In genomic region chr11:98795714-98796514, GRCm38 (mm10) we compare ENCODE assay signal across 8 mouse cellular contexts. TPM values are rescaled to one million over a fixed set of nuclear protein-coding genes. Genes with fewer than 3 reads are reported as not detected.
DNase-seq lines count a peak whose midpoint lies in the region; ATAC-seq lines count a peak whose summit lies in the region.

No protein-coding gene starts in this region.

- H3K27me3 ChIP-seq in limb, embryonic 12.5 days: no peaks in the 10 kb centered on the region
- H3K27me3 ChIP-seq in midbrain, embryonic 13.5 days: no peaks in the 10 kb centered on the region

- peaks cover 34% of the 10 kb centered on the region for H3K36me3 ChIP-seq in limb, embryonic 12.5 days
- H3K36me3 ChIP-seq in midbrain, embryonic 13.5 days: peaks cover 20% of the 10 kb centered on the region

- peaks cover 29% of the 10 kb centered on the region for H3K4me1 ChIP-seq in limb, embryonic 12.5 days (replicated peaks)
- peaks cover 53% of the 10 kb centered on the region for H3K4me1 ChIP-seq in midbrain, embryonic 13.5 days (replicated peaks)

- H3K9me3 ChIP-seq in limb, embryonic 12.5 days: no peaks in the 10 kb centered on the region
- H3K9me3 ChIP-seq in midbrain, embryonic 13.5 days: no peaks in the 10 kb centered on the region

- peak overlapping the region; percentile 99 for H3K4me2 ChIP-seq in limb, embryonic 12.5 days
- peak overlapping the region; percentile 99 for H3K4me2 ChIP-seq in midbrain, embryonic 13.5 days (replicated peaks)

- DNase-seq in frontal cortex, postnatal 14 days (ENCODE audit: low spot score in 2 of 2): no peak
- peak; percentile 58 to 66 for DNase-seq in adrenal gland, postnatal 36 days
- peak; percentile 65 for DNase-seq in heart, postnatal 4 days
- peak; percentile 78 for DNase-seq in testis, postnatal 10 days (ENCODE audit: low spot score)

- H3K4me3 ChIP-seq in limb, embryonic 12.5 days (replicated peaks): peak overlapping the region; percentile 100
- H3K4me3 ChIP-seq in midbrain, embryonic 13.5 days (replicated peaks): peak overlapping the region; percentile 100

- peak overlapping the region; percentile 100 for H3K27ac ChIP-seq in limb, embryonic 12.5 days
- H3K27ac ChIP-seq in midbrain, embryonic 13.5 days: peak overlapping the region; percentile 100

- ATAC-seq in frontal cortex, adult (ENCODE audit: low TSS enrichment): 0 out of 2 replicates have a peak, but pooled peaks have one; percentile 0
- ATAC-seq in erythroid progenitor cell, adult 5-6 weeks (replicated peaks; ENCODE audit: low FRiP score, poor library complexity, severe bottlenecking): peak; percentile 50
- ATAC-seq in limb, embryonic 12.5 days (ENCODE audit: insufficient number of reproducible peaks, insufficient read depth, low FRiP score, low TSS enrichment, low read depth): peak; percentile 48; the same call in 1 of the 2 replicates
- ATAC-seq in midbrain, embryonic 13.5 days: peak; percentile 61

- H3K9ac ChIP-seq in limb, embryonic 12.5 days (replicated peaks): peak overlapping the region; percentile 100
- peak overlapping the region; percentile 100 for H3K9ac ChIP-seq in midbrain, embryonic 13.5 days (replicated peaks)

- under 1% methylated on average over 66 of the region's 74 CpGs for WGBS in limb, embryonic 12.5 days
- 0% methylated on average over 64 of the region's 74 CpGs for WGBS in midbrain, embryonic 13.5 days

RNA-seq across cellular contexts. Expression of gene Msl1, which starts 0.6 kb away (rescaled TPM):
- 100 to 1,000 TPM in 1 of 2 experiments, 10 to 100 TPM in 1; 94.2 to 106 TPM for total RNA-seq in adrenal gland, postnatal 36 days (2021)
- total RNA-seq in erythroid progenitor cell, adult 5-6 weeks (2015; ENCODE audit: low replicate concordance): 43.6 and 44.7 TPM in 2 replicates
- 29.5 and 35.5 TPM in 2 replicates for total RNA-seq in erythroid progenitor cell, adult 5-6 weeks (2017; ENCODE audit: low replicate concordance)
- total RNA-seq in heart, postnatal 4 days (2021): 10 to 100 TPM; 67.8 to 71.5 TPM
- 32.7 and 35.3 TPM in 2 replicates for polyA plus RNA-seq in limb, embryonic 12.5 days (2016; fragmentation: Nextera tagmentation; extraction: Ambion mirVana)
- polyA plus RNA-seq in midbrain, embryonic 13.5 days (2015; fragmentation: Nextera tagmentation; extraction: Ambion mirVana): 34.2 and 34.5 TPM in 2 replicates

RNA-seq across cellular contexts. Expression of gene Casc3, which starts 8.8 kb away (rescaled TPM):
- 10 to 100 TPM; 29.6 to 34.3 TPM for total RNA-seq in adrenal gland, postnatal 36 days (2021)
- 41.8 and 60.4 TPM in 2 replicates for total RNA-seq in erythroid progenitor cell, adult 5-6 weeks (2015; ENCODE audit: low replicate concordance)
- total RNA-seq in erythroid progenitor cell, adult 5-6 weeks (2017; ENCODE audit: low replicate concordance): 59.2 and 92.7 TPM in 2 replicates
- total RNA-seq in heart, postnatal 4 days (2021): 10 to 100 TPM; 26.9 to 28.4 TPM
- 48.1 and 54.1 TPM in 2 replicates for polyA plus RNA-seq in limb, embryonic 12.5 days (2016; fragmentation: Nextera tagmentation; extraction: Ambion mirVana)
- 52.6 and 57.6 TPM in 2 replicates for polyA plus RNA-seq in midbrain, embryonic 13.5 days (2015; fragmentation: Nextera tagmentation; extraction: Ambion mirVana)

RNA-seq across cellular contexts. Expression of gene Nr1d1, which starts 20.8 kb away (rescaled TPM):
- total RNA-seq in adrenal gland, postnatal 36 days (2021): 100 to 1,000 TPM; 116 to 171 TPM
- total RNA-seq in erythroid progenitor cell, adult 5-6 weeks (2015; ENCODE audit: low replicate concordance): not detected in 2 replicates
- not detected in 2 replicates for total RNA-seq in erythroid progenitor cell, adult 5-6 weeks (2017; ENCODE audit: low replicate concordance)
- 10 to 100 TPM; 26.3 to 27.6 TPM for total RNA-seq in heart, postnatal 4 days (2021)
- 0.79 and 1.0 TPM in 2 replicates for polyA plus RNA-seq in limb, embryonic 12.5 days (2016; fragmentation: Nextera tagmentation; extraction: Ambion mirVana)
- polyA plus RNA-seq in midbrain, embryonic 13.5 days (2015; fragmentation: Nextera tagmentation; extraction: Ambion mirVana): 1.2 and 1.9 TPM in 2 replicates

RNA-seq across cellular contexts. Expression of gene Rapgefl1, which starts 40.7 kb away (rescaled TPM):
- under 1 TPM; 0.46 to 0.69 TPM for total RNA-seq in adrenal gland, postnatal 36 days (2021)
- total RNA-seq in erythroid progenitor cell, adult 5-6 weeks (2015; ENCODE audit: low replicate concordance): 6.7 TPM in 1 of 2 replicates, not detected in the other
- 1.5 TPM in 1 of 2 replicates, not detected in the other for total RNA-seq in erythroid progenitor cell, adult 5-6 weeks (2017; ENCODE audit: low replicate concordance)
- total RNA-seq in heart, postnatal 4 days (2021): 1 to 10 TPM; 1.3 TPM
- polyA plus RNA-seq in limb, embryonic 12.5 days (2016; fragmentation: Nextera tagmentation; extraction: Ambion mirVana): 2.5 and 3.3 TPM in 2 replicates
- 4.7 and 5.8 TPM in 2 replicates for polyA plus RNA-seq in midbrain, embryonic 13.5 days (2015; fragmentation: Nextera tagmentation; extraction: Ambion mirVana)

RNA-seq across cellular contexts. Expression of gene Thra, which starts 55.5 kb away (rescaled TPM):
- total RNA-seq in adrenal gland, postnatal 36 days (2021): 10 to 100 TPM; 69.2 to 91.7 TPM
- total RNA-seq in erythroid progenitor cell, adult 5-6 weeks (2015; ENCODE audit: low replicate concordance): 8.6 and 13.8 TPM in 2 replicates
- total RNA-seq in erythroid progenitor cell, adult 5-6 weeks (2017; ENCODE audit: low replicate concordance): 3.3 and 8.0 TPM in 2 replicates
- total RNA-seq in heart, postnatal 4 days (2021): 100 to 1,000 TPM; 171 to 183 TPM
- polyA plus RNA-seq in limb, embryonic 12.5 days (2016; fragmentation: Nextera tagmentation; extraction: Ambion mirVana): 22.3 and 24.9 TPM in 2 replicates
- polyA plus RNA-seq in midbrain, embryonic 13.5 days (2015; fragmentation: Nextera tagmentation; extraction: Ambion mirVana): 99.6 and 106 TPM in 2 replicates

Comparison
In these comparisons a context has a peak if more than half of its experiments do, and no peak if none do; other contexts are left out.
1. ATAC-seq: peak in every context shown above with its lines; median percentile 61 in midbrain, embryonic 13.5 days; 50 in erythroid progenitor cell, adult 5-6 weeks; 48 in limb, embryonic 12.5 days; 0 in frontal cortex, adult.
2. DNase-seq: peak in adrenal gland, postnatal 36 days (2 of 2), heart, postnatal 4 days (single experiment) and testis, postnatal 10 days (single experiment); none in frontal cortex, postnatal 14 days (0 of 2).
3. RNA of gene Nr1d1, which starts 20.8 kb away (total RNA-seq): 116 to 171 TPM in adrenal gland, postnatal 36 days and 26.3 to 27.6 TPM in heart, postnatal 4 days; not detected in erythroid progenitor cell, adult 5-6 weeks; every median in the first group is over 10 times any median in the second.